Mouse (Mus musculus): ENCODE measurements around the gene Twf1.

The Twf1 gene

DNA sequence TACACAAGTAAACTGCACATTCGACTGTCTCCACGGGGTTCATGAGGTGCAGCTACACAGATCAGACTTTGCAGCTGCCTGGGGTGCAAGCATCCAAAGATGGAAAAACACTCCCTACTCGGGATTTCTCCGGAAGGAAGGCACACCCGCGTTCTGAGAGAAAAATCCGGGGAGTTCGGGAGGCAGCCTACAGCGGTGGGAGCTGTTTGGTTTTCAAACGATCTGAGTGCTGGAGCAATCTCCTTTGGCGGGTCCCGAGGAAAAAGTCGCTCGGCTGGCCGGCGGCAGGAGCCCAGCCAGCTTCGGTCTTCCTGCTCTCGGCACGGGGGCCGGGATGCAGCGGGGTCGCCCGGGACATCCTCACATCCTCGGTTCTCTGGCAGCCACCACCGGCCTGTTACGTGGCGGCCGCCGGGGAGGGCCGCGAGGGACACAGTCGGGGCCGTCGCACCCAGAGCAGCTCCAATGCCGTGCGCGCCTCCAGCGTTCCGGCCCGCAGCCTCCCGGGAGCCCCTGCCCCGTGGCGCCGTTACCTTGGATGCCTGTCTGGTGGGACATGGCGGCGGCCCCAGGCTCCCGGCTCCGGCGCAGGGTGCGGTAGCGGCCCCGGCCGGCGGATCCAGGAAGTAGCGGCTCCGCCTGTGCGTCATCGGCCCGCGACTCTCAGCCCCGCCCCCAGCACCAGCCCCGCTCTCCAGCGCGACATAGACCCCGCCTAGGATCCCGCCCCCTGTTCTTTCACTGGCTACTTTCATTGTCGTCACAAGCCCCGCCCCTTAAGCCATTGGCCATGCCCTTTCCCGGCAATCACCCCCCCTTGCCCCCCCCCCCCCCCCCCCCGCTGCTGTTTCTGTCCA lies at the start of gene Twf1:
Twf1 (minus strand) TSS at position 671 of the 857 bp plus-strand sequence.
- peak; percentile 93 for DNase-seq (ENCODE audit: low read depth, low spot score)

DNA sequence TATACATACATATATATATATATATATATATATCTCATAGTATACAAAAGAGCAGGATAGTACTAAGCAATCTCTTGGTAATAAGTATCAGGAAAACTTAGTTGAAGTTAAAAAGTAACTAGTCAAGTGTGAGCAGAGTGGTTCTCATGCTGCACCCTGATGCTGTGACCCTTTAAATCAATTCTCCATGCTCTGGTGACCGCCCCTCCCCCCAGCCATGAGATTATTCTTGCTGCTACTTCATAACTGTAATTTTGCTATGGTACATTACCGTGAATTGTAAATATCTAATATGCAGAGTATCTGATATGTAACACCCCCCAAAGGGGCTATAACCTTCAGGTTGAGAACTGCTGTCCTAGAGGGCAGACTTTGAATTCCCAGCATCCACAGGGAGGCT lies 49.4 kb upstream of the Twf1 start:
- no peak for DNase-seq (ENCODE audit: low read depth, low spot score)

DNA sequence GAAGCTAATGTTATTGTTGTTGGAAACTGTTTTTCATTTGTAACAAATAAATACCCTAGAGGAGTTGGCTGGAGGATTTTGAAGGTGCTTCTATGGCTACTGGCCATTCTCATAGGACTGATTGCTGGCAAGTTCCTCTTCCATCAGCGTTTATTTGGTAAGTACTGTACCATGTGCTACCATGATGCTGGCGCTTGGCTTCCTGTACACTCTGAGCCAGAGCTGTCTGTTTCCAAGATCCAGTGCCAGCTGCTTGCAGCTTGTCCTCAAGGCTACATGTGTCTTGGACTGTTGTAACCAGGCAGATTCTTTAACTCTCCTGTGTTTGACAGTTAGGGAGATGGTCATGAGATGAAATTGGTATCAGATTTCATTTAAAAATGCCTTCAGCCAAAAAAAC lies 48.5 kb upstream of the Twf1 start:
- no peak for DNase-seq (ENCODE audit: low read depth, low spot score)

DNA sequence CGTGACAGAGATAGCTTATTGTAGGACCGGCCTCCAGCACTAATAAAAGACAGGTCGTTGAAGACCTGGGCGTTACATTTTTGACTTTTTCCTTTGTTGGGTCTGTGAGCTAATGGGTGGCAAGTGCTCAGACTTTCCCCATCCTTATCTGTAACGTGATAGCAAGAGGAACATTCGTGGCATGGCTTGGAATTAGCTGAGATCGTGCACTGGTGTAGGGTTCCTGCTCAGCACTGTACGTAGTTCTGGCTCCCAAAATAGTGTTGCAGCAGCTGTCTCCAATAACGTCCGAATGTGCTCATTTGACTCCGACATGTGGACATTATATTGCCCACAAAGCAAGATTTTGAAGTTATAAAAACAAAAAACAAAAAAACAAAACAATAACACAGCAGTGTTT lies 44.8 kb upstream of the Twf1 start:
- no peak for DNase-seq (ENCODE audit: low read depth, low spot score)

DNA sequence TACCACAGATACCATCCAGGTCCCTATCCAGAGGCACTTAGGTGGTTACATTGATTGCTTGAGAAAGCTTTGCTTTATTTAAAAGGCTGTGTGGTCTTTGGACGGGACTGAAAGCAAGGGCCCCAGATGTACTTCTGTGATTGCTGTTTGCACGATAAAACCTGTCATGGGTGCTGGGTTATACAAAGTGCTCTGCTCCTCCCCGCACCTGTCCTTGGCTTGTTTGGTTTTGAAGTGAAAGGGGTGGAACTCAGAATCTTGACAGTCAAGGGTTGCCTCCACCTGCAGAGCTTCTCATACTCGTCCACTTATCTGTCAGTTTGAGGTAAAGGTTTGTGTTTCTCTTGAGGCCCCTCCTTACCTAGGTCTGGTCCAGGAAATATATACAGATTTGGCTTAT lies 40.9 kb upstream of the Twf1 start:
- no peak for DNase-seq (ENCODE audit: low read depth, low spot score)

DNA sequence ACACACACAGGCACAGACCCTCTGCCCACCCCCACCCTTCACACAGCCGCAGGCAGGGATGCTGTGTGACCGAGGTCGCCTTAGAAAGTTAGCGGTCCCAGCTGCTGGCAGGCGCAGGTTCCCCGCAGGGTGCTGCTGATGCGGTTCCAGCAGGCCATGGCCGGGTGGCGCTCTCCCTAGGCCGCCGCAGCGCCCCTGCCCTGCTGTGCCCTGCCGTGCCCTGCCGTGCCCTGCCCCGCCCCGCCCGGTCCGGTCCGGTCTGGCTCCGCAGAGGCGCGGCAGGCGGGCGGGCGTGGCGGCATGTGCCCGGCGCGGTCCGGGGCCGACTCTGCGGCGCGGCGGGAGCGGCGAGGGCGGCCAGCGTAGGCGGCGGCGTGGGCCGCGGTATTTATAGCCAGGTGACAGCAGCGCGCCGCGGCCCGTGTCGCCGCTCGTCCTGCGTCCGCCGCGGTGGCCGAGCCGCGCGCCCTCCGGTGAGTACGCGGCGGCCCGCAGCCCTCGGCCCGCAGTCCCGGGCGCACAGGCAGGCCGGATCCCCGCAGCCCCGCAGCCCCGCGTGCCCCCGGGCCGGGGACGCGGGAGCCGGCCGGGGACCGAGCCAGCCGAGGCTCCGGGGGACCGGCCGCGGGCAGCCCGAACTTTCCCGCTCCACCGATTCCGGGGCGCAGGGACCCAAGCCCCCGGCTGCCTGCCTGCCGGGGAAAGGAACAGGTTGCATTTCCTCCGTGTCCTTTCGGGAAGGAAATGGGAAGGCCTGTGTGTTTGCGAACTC lies 39.3 kb upstream of the Twf1 start, which contains the start of gene Tmem117:
Tmem117 (plus strand) TSS at position 403 of the 772 bp plus-strand sequence.
- DNase-seq (ENCODE audit: low read depth, low spot score), result peak; percentile 23

DNA sequence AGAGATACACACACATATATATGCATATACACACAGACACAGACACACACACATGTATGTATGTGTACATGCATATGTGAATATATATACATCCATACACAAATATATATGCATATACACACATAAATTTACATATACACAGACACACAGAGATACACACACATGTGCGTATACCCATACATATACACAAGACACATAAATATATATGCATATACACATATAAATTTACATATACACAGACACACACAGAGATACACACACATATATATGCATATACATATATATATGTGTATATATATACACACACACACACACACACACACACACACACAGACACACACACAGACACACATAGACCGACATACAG lies 38.8 kb upstream of the Twf1 start:
- DNase-seq (ENCODE audit: low read depth, low spot score), result no peak

DNA sequence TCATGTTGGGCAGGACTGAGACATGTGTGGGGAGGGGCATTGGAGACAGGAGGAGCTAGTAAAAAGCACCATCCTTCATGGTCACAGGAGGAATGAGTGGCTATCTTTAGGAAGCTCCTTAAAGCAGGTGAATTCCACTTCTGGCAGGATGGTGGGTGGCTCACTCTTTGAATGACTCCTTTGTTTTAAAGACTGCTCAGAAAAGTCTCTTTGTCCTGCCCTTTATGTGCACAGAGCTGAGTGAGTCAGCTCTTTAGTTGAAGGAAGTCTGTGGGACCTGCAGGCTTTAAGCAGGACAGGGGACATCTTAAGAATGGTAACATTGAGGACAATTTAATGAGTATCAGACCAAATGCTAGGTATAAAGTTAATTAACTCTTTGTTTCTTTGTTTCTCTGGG lies 31.2 kb upstream of the Twf1 start:
- no peak for DNase-seq (ENCODE audit: low read depth, low spot score)

DNA sequence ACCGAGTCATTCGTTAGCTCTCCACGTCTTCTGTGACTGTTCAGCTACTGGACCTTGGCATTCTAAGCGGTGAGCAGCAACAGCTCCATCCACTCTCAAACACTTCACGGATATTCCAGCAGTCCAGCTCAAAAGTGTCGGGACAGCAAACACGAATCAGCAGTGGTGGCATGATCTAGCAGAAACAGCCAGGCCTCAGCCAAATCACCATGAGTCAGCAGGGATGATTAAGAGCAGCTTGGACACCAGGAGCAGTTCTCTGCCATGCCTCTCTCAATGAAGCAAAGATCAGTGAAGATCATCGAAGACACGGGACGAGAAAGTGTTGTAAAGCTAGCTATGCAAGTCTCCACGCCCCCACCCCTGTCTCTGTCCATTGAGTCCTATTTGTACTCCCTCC lies 26.3 kb upstream of the Twf1 start:
- DNase-seq (ENCODE audit: low read depth, low spot score), result no peak

DNA sequence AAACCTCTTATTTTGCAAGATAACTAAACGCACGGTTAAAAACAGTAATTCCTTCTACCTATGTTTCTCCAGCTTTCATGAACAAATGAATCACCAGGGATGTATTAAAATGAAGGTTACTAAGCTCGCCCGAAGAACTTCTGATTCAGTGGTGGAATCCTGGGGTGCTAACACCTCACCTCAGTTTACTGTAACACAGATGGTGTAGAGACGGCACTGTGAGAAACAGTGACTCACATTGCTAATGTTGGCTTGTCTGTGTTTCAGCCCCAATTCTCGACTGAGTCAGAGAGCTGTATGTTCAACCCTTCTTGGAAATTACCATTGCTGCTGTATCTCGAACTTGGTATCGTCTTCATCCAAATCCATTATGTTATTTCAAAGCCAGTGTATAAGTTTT lies 18.1 kb upstream of the Twf1 start:
- DNase-seq (ENCODE audit: low read depth, low spot score), result no peak

DNA sequence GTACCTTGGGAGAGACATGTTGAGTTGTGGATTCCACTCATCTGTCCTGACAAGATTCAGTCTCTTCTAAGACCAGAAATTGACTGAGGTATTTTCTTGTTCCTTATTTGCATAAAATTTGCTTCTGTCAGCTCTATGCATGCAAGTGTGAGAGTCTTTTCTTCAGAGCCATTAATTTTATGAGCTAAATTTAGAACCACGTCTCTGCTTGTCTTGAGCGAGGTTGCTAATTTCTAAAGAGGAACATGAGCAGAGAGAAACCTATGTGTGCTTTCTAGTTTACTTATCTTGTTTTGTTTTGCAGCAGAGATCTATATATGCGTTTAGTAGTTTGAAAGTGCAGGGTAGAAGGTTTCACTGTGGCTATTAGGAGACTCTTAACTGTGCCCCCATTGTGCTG lies 12.8 kb upstream of the Twf1 start:
- no peak for DNase-seq (ENCODE audit: low read depth, low spot score)

DNA sequence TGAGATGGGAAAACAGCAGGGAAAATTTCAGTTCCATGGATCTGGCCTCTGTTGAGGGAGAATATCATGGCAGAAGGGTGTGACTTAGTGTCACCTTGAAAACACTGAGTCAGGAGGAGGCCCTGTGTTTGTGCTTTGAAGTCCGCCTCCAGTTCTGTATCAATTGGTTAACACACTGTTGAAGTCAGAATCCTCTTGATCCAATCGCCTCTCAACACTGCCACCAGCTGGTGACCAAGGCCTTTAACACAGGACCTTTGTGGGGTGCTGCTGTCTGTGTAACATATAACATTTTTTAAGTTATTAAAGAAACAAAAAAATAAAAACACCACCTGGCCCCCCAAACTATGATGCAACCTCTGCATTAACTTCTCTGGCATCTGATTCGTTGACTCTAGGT lies 11.7 kb upstream of the Twf1 start:
- DNase-seq (ENCODE audit: low read depth, low spot score), result no peak

DNA sequence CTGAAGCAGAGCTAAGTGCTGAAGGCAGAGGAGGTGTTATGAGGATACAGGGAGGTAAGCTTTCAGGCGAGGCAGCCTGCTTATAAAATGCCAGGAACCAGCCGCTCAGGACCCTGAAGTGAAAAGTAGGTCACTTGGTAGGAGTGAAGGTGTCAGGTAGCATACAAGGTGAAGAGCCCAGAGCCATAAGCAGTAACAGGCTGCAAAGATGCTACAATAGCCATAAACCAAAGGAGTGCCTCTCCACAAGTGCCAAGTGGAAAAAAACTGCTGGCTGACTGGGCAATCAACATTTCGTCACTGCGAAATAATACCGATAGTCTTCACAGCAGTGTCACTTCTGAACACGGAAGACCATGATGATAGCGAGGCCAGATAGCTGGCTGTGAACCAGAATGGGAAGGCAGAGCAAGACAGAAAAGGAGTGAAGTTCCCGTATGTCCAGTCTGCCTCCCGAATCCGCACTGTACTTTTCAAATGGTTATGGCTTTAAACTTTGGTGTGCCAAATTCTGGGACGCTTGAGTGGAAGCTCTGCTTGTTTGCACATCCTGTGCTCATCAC lies 10.5 kb upstream of the Twf1 start:
- no peak for DNase-seq (ENCODE audit: low read depth, low spot score)

DNA sequence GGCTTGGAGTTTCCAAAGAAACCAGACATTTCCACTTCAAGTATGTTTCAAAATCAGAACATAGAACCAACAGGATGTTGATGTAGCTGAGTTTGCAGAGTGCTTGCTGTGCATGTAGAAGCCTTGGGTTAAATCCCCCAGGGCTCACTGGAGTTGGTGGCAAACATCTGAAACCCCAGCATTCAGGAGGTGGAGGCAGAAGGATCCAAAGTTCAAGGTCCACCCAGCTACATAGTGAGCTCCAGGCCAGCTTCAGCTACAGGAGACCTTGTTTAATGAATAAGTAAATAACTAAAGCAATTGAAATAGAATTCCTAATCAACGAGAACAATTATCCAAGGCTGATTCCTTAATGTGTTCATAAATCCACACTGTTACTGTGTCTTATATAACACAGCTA lies 3.9 kb upstream of the Twf1 start:
- DNase-seq (ENCODE audit: low read depth, low spot score), result no peak

DNA sequence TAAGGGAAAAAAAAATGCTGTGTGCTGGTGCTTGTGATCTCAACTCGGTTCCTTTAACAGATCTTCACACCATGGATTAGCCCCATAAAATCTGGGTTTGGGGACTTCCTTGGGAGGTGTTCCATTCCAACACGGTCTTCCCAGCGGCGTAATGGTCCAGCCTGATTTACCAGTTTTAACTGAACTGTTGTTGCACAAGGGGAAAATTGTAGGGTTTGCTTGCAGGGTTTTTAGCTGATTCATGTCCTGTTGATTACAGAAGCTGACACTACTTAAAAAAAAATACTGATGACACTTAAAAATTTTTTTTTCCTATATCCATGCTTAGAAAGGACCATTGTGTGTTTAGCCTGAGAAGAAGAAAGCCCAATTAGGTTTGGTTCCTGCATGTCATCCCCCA lies 1.7 kb upstream of the Twf1 start:
- no peak for DNase-seq (ENCODE audit: low read depth, low spot score)

DNA sequence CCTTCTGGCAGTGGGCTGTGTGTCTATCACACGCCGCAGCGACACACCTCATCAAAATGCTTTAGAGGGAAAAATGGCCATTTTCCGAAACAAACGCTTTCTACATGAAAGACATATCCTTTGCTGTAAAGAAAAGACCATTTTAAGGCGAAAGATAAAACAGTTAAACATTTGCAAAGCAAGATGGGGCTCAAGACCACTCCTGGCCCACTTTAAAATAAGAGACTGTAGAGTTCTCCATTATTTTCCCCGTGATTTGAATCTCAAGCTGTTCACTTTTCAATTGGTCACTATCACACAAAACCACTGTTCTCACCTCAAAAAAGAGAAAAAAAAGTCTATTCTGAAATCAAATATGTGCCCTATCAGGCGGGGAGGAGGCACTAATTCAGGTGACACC lies 394 bp upstream of the Twf1 start:
- DNase-seq (ENCODE audit: low read depth, low spot score), result no peak

DNA sequence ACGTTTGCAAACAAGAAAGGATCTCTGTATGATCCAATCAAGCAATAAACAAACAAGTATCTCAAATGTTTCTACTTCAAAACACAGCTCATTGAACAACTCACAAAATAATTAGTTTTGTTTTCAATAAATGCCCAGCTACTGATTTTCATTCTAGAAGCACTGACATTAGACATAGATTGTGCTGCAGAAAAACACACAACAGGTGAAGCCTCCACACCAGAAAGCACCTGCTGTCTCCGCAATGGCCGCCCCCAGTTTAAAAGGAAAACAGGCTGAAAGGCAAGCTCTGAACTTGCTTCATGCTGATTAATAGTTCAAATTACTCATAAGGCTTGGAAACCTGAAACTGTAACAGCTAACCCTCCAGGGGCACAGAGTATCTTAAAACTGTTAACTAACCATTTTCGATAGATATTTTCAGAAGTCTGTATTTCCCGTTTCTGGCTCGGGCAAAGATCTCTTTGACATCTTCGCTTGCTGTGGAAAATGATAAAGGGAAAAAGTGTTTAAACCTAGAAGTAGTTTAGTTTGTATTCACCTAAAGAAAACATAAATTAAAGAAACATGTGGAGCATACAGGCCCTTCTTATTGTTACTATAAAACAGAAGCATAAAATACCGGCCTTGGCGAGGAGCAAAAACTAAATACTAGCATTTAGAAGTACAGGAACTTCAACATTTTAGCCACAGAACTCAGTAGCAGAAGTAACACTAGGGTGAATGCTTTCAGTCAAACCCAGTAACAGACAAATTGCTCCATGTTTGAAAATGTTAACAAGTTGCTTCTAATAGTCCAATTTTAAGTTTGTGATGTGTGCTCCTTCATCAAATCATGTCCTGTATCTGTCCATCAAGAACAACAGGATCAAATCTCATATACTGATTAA lies 1.6 kb downstream of the Twf1 start:
- no peak for DNase-seq (ENCODE audit: low read depth, low spot score)

DNA sequence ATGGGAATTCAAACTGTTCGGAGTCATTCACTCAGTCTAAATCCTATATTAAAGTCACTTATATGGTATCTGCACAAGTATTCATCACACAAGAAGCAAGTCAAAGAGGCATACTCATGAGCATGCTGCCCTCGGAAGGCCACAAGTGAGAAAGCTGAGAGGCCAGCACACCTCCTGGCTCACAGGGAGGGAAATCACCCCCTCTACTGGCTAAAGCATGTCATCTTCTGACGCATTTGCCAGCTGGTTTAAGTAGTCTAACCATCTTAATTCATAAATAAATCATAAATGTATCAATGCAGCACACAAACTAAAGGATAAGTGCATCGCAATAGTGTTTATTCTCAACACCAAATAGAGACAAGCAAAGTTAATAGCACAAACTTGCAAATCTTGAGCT lies 5.0 kb downstream of the Twf1 start:
- no peak for DNase-seq (ENCODE audit: low read depth, low spot score)

DNA sequence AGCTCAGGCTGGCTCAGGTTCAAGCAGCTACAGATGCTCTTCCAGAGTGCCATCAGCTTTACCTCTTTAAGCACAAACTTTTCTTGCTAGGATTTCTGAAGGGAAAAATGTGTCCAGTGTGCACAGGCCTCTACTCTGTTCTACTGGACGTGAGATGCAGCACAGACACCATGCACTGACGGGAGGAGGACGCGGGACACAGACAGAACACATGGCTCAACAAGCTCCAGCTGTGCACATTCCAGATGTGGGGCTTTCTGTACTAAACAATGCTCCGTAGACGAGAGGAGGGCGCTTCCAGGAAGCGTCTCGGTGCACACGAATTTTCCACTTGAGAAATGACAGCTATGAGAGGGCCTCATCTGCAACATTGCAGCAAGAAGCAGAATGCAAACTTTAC lies 6.5 kb downstream of the Twf1 start:
- DNase-seq (ENCODE audit: low read depth, low spot score), result no peak

DNA sequence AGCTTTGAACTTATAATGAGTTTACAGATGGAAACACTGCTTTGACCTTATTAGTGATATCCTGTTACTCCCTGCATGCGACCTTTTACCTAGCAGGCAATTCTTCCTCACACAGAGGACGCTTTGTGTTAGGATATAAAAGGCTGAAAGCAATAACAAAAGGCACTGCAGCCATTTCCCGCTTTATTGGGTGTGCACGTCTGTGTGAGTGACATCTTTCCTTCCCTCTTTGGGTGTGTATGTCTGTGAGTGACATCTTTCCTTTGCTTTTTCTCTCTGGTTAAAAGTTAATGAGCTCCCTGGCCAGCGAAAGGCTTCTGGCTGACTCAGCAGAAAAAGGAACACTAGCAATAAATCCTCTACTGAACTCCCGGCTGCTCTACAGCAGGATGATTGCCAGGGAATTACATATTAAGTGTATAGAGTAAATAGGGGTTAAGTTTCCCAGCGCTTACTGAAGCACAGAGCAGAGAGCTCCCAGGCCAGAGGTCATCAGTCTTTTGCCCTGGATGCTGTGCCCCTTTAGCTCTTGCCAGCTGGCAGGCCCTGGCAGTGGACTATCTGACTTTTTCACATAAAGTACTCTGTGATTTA lies 7.6 kb downstream of the Twf1 start:
- DNase-seq (ENCODE audit: low read depth, low spot score), result no peak

DNA sequence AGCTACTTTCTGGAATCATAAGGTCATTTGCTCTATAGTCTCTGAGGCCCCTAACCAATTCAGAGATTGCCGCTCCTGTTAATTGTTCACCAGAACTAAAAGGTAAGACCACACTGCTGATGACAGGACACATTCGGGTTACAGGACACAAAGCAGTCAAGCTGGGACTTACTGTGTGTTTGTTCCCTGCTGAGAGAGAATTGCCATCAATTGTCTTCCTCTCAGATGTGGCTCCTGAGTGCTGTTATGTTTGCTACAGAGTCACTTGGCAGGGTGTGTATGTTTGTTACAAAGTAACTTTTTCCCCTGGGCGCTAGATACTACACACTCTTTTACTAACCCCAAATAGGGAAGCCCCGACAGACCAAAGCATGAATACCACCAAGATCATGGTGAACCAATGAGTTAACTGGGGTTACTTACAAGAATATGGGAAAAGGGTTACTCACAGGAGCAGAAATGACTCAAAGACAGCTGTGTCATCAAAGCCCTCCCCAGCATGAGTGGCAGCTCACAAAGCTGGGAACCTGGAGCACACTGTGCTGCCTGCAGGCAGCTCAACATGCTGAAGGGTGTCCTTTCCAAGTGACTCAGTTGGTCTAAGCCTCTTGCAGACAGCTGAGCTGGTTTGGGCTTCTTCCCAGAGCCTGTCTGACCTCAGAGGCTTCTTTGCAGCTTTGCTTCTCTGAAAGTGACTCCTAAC lies 15.0 kb downstream of the Twf1 start:
- no peak for DNase-seq (ENCODE audit: low read depth, low spot score)

All from forelimb bud, embryonic 11.5 days (tissue).